Mouse (Mus musculus) central nervous system, embryonic 18 days (tissue): ENCODE results near the gene Olfr829. TPM values are rescaled to one million over a fixed set of nuclear protein-coding genes. Genes with fewer than 3 reads are reported as not detected.

Experiments
- polyA plus RNA-seq: library from polyadenylated mRNA; depleted of rRNA; stranded (reverse); fragments of >200 nt; gene quantifications from 2 replicates; pipeline ENCODE4 v1.2.3, GENCODE M21; 2012; rRNA removed

Olfr829 gene
- not detected in 2 replicates for polyA plus RNA-seq

GRCm38 (mm10) chr9:18854633-18855032 is at the start of gene Olfr829:
Gene Olfr829 (plus strand): TSS chr9:18854933.

GRCm38 (mm10) chr9:18819426-18819825 is 35.3 kb upstream of the Olfr829 start, which contains the start of gene Olfr828:
Gene Olfr828 (minus strand): TSS chr9:18819526.

GRCm38 (mm10) chr9:18874393-18874792 is 19.7 kb downstream of the Olfr829 start, which contains the start of gene Olfr830:
Gene Olfr830 (plus strand): TSS chr9:18874693.

Other genes starting within 250 kb of the Olfr829 start
- 3.9 TPM in 1 of 2 replicates, not detected in the other for gene Muc16, start 180.4 kb upstream of the Olfr829 start, polyA plus RNA-seq
- gene Olfr24, start 90.9 kb upstream of the Olfr829 start, polyA plus RNA-seq: 0.04 TPM in 1 of 2 replicates, not detected in the other
- gene Olfr828, start 35.4 kb upstream of the Olfr829 start, polyA plus RNA-seq: not detected in 2 replicates
- not detected in 2 replicates for gene Olfr830, start 19.8 kb downstream of the Olfr829 start, polyA plus RNA-seq
- gene Olfr832, start 82.2 kb downstream of the Olfr829 start, polyA plus RNA-seq: not detected in 2 replicates
- gene Olfr834, start 133.1 kb downstream of the Olfr829 start, polyA plus RNA-seq: not detected in 2 replicates
- not detected in 2 replicates for gene Olfr835, start 177.8 kb downstream of the Olfr829 start, polyA plus RNA-seq